Mouse (Mus musculus) forebrain, embryonic 16.5 days (tissue): ENCODE measurements around the gene Cdk1. TPM values are rescaled to one million over a fixed set of nuclear protein-coding genes. Genes with fewer than 3 reads are reported as not detected.
"Not testable (repeated sequence)": the region's sequence is repeated elsewhere in the genome, so short reads cannot be mapped to it uniquely, and the experiment has no call there.

ENCODE experiments used
- ATAC-seq: fragments of 200-750 bp; cut with Nextera tagmentation; 2 replicates; pipeline ENCODE4 v1.8.0; 2017; ENCODE audit warnings: mild to moderate bottlenecking, moderate library complexity
- H3K27ac ChIP-seq: fragments of 300-500 bp; sonication (generic); 2 replicates; pipeline ENCODE4 v1.5.1; 2014; ENCODE audit warnings: low read length, control low read depth
- H3K27me3 ChIP-seq: fragments of 300-500 bp; sonication (generic); replicated peaks from 2 replicates; pipeline ENCODE4 v1.6.1; 2014; ENCODE audit warnings: low read length; ENCODE audit not compliant: control insufficient read depth, insufficient read depth
- H3K36me3 ChIP-seq: fragments of 300-500 bp; sonication (generic); 2 replicates; pipeline ENCODE4 v1.6.1; 2014; ENCODE audit not compliant: control insufficient read depth, insufficient read depth
- H3K4me1 ChIP-seq: fragments of 300-500 bp; sonication (generic); replicated peaks from 2 replicates; pipeline ENCODE4 v1.6.1; 2014; ENCODE audit warnings: low read length; ENCODE audit not compliant: control insufficient read depth, insufficient read depth
- H3K4me2 ChIP-seq: fragments of 300-500 bp; sonication (generic); 2 replicates; pipeline ENCODE4 v1.6.1; 2014; ENCODE audit warnings: mild to moderate bottlenecking, low read length, control low read depth
- H3K4me3 ChIP-seq: fragments of 300-500 bp; sonication (generic); replicated peaks from 2 replicates; pipeline ENCODE4 v1.5.1; 2014; ENCODE audit warnings: mild to moderate bottlenecking, low read length, control low read depth
- H3K9ac ChIP-seq: fragments of 300-500 bp; sonication (generic); replicated peaks from 2 replicates; pipeline ENCODE4 v1.6.1; 2014; ENCODE audit warnings: low read depth, low read length, control low read depth
- H3K9me3 ChIP-seq: fragments of 300-500 bp; sonication (generic); 2 replicates; pipeline ENCODE4 v1.6.1; 2016; ENCODE audit warnings: low read length; ENCODE audit not compliant: control insufficient read depth
- WGBS: fragments of 180-500 bp; shearing (Covaris S2); extraction: QIAGEN DNeasy Blood & Tissue Kit; methylation state at CpG from one replicate; pipeline ENCODE4 v1.1.7; 2014; 5-methylcytosine and 5-hydroxymethylcytosine counted together
- polyA plus RNA-seq: library from polyadenylated mRNA; unstranded; fragments of >200 nt; fragmentation: Nextera tagmentation; extraction: Ambion mirVana; gene quantifications from 2 replicates; pipeline ENCODE4 v1.2.1, GENCODE M21; 2015

Gene Cdk1
- polyA plus RNA-seq, 1 experiment from 2014 or later: 154 TPM

DNA sequence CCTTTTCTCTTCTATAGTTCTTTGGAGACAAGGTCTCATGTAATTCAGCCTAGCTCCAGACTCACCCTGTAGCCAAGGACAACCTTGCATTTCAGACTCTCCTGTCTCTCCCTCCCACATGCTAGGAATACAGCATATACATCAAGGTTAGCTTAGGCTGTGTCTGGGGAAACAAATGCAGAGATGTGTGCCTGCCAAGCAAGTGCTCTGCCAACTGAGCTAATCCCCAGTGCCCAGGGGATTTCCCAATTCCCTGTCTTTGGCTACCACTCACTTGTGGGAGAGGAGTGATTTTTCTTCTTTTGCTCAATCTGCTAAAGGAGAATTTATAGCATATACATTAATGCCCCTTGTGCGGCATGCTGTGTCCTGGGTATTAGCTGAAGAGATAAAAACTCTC, 30.4 kb upstream of the Cdk1 start:
- 87% methylated on average over 1 of the region's 1 CpGs for WGBS
- no peaks in the 10 kb centered on the region for H3K9me3 ChIP-seq
- no peak overlapping the region for H3K4me2 ChIP-seq
- H3K4me1 ChIP-seq: no peaks in the 10 kb centered on the region
- no peak overlapping the region for H3K9ac ChIP-seq
- no peaks in the 10 kb centered on the region for H3K27me3 ChIP-seq
- H3K27ac ChIP-seq: no peak overlapping the region
- no peaks in the 10 kb centered on the region for H3K36me3 ChIP-seq
- H3K4me3 ChIP-seq: no peak overlapping the region
- no peak for ATAC-seq

DNA sequence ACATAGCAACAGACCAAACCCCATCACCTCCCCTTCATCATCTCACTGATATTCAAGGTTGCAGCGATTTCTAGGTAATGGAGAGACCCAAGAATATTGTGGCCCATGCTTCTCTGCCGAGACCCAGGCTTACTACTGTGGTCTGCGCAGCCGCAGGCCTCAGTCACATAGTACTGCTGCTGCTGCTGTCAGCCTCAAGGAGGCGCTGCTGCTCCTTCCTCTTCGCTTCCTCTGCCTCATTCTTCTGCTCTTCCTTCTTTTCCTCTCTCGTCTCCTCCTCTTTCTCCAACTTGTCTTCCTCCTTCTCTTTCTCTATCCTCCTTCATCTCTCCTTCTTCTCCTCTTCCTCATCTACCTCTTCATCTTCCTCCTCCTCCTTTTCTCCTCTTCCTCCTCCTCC, 22.4 kb upstream of the Cdk1 start:
- Histone ChIP-seq H3K9me3 (no peaks in the 10 kb centered on the region), H3K4me2 (no peak overlapping the region), H3K36me3 (no peaks in the 10 kb centered on the region), H3K4me1 (no peaks in the 10 kb centered on the region), H3K27me3 (no peaks in the 10 kb centered on the region), H3K9ac (no peak overlapping the region), H3K27ac (no peak overlapping the region), H3K4me3 (no peak overlapping the region)
- no peak for ATAC-seq
- WGBS: 54% methylated on average over 7 of the region's 7 CpGs

DNA sequence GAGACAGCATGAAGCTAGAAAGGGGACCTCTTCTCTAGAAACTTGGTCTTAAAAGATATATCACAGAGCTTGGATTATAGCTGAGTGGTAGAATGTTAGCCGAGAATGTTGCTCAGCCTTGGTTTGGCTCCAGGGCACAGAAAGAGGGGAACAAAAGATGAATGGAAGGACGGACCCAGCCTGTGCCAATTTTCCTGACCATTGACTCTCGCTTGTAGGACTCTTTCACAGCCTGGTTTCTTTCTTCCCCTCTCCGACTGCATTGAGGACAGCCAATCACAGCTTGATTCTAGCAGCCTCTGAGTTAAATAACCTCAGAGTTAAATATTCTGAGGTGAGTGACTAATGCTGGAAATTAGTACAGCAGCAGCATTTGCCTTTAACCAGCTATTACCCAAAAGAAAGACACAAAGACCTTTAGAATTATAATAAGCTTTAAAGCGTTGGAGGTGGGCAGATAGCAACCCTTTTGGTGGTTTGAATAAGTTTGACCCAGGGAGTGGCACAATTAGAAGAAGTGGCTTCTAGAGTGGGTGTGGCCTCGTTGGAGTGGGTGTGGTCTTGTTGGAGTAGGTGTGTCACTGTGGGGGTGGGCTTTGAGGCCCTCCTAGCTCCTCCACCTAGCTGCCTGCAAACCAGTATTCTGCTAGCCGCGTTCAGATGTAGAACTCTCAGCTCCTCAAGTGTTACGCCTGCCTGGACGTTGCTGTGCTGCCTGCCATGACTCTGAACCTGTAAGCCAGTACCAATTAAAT, 21.2 kb upstream of the Cdk1 start:
- H3K4me3 ChIP-seq: no peak overlapping the region
- H3K36me3 ChIP-seq: no peaks in the 10 kb centered on the region
- no peaks in the 10 kb centered on the region for H3K4me1 ChIP-seq
- no peak overlapping the region for H3K4me2 ChIP-seq
- H3K27me3 ChIP-seq: no peaks in the 10 kb centered on the region
- WGBS: 45% methylated on average over 10 of the region's 10 CpGs
- H3K27ac ChIP-seq: no peak overlapping the region
- H3K9ac ChIP-seq: no peak overlapping the region
- no peak for ATAC-seq
- no peaks in the 10 kb centered on the region for H3K9me3 ChIP-seq

DNA sequence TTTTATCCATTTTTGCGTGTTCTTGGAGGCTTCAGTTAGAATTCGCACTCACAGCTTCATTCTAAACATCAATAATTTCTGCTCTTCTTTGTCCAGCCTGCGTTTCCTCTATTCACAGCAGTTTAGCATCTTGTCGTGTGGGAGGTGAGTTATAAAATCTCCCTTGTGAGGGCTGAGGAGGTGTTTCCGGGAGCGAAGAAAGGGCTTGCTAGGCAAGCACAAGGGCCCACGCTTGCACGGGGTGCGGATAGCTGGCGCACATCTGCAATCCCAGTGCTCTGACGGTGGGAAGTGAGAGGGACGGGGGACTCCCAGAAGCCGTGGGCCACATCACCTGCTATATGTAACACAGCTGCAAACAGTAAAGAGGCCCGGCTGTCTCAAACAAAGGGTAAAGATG, 19.3 kb upstream of the Cdk1 start:
- WGBS: 89% methylated on average over 14 of the region's 14 CpGs
- ATAC-seq: no peak
- Histone ChIP-seq H3K27me3 (no peaks in the 10 kb centered on the region), H3K9ac (no peak overlapping the region), H3K4me2 (no peak overlapping the region), H3K36me3 (no peaks in the 10 kb centered on the region), H3K9me3 (no peaks in the 10 kb centered on the region), H3K4me1 (no peaks in the 10 kb centered on the region), H3K4me3 (no peak overlapping the region), H3K27ac (no peak overlapping the region)

DNA sequence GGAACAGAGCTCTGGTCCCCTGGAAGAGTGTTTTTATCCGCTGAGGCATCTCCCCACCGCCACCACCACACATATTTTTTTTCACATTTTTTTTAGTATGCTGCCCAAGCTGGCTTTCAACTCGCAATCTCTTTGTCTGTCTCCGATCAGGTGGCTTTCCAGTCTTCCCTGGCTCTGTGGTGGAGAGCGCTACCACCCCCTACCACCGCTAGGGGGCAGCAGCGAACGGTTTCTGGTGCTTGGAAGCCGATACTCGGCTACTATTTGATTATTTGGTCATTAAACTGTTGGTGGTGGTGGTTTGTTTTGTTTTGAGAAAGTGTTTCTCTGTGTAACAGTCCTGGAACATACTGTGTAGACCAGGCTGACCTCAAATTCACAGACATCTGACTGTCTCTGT, 18.7 kb upstream of the Cdk1 start:
- 9% methylated on average over 10 of the region's 10 CpGs for WGBS
- Histone ChIP-seq H3K4me2 (no peak overlapping the region), H3K27me3 (no peaks in the 10 kb centered on the region), H3K36me3 (no peaks in the 10 kb centered on the region), H3K4me3 (no peak overlapping the region), H3K9me3 (no peaks in the 10 kb centered on the region), H3K9ac (no peak overlapping the region), H3K4me1 (no peaks in the 10 kb centered on the region), H3K27ac (no peak overlapping the region)
- ATAC-seq: no peak

DNA sequence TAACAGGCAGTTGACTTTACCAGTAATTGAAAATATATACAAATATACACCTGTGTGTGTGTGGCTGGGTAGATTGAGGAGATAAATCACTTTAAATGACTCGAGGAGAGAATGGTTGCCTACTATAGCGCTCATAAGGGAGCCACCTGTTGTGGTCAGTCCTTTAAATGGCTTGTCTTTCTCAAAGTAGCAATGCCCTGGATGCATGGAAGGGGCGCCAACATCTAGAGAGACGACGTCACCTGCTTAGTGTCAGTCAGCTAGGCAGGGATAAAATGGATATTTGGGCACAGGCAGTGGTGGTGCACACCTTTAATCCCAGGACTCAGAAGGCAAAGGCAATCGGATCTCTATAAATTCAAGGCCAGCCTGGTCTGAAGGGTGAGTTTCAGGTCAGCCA, 16.6 kb upstream of the Cdk1 start:
- Histone ChIP-seq H3K36me3 (no peaks in the 10 kb centered on the region), H3K9ac (no peak overlapping the region), H3K27ac (no peak overlapping the region), H3K4me3 (no peak overlapping the region), H3K4me1 (no peaks in the 10 kb centered on the region), H3K4me2 (no peak overlapping the region), H3K27me3 (no peaks in the 10 kb centered on the region), H3K9me3 (no peaks in the 10 kb centered on the region)
- WGBS: 87% methylated on average over 6 of the region's 6 CpGs
- no peak for ATAC-seq

DNA sequence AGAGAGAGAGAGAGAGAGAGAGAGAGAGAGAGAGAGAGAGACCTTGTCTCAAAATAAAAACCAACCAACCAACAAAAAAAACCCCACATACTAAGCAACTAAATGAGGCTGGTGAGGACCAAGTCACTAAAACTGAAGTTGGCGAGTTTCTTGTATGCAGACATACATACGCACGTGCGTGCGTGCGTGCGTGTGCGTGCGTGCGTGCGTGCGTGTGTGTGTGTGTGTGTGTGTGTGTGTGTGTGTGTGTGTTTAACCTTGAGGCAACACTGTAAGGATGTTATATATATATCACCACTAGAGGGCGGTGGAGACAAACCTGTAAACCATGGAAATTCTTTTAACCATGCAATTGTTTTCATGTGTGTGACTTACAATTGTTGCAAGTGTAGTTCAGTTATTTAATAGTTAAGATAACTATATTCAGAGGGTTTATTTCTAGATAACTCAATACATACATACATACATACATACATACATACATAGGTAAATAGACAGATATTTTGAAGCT, 14.2 kb upstream of the Cdk1 start:
- Histone ChIP-seq H3K27ac (no peak overlapping the region), H3K4me2 (no peak overlapping the region), H3K27me3 (no peaks in the 10 kb centered on the region), H3K4me3 (no peak overlapping the region), H3K9me3 (no peaks in the 10 kb centered on the region), H3K9ac (no peak overlapping the region), H3K4me1 (no peaks in the 10 kb centered on the region), H3K36me3 (no peaks in the 10 kb centered on the region)
- 86% methylated on average over 13 of the region's 13 CpGs for WGBS
- no peak for ATAC-seq

DNA sequence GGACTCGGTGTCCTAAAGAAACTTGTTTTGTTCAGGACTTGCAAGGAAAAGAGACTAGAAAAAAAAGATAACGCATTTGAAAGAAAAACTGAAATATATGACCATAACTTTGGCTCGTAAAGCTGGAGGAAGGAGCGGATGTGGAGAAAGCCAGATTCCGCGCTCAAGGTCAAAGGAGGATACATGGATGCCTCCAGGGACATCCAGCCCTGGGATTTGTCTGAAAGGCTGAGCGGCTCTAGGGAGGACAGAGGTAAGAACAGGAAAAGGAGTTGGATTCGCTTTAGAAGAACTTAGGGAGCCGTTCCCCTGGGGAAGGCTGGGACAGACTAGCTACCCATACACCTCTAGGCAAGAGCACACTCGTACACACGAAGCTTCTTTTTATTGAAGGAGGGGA, 13.5 kb upstream of the Cdk1 start:
- no peaks in the 10 kb centered on the region for H3K27me3 ChIP-seq
- H3K4me2 ChIP-seq: no peak overlapping the region
- no peaks in the 10 kb centered on the region for H3K9me3 ChIP-seq
- no peaks in the 10 kb centered on the region for H3K36me3 ChIP-seq
- WGBS: 92% methylated on average over 11 of the region's 11 CpGs
- no peak overlapping the region for H3K27ac ChIP-seq
- H3K9ac ChIP-seq: no peak overlapping the region
- no peak overlapping the region for H3K4me3 ChIP-seq
- H3K4me1 ChIP-seq: no peaks in the 10 kb centered on the region
- ATAC-seq: no peak

DNA sequence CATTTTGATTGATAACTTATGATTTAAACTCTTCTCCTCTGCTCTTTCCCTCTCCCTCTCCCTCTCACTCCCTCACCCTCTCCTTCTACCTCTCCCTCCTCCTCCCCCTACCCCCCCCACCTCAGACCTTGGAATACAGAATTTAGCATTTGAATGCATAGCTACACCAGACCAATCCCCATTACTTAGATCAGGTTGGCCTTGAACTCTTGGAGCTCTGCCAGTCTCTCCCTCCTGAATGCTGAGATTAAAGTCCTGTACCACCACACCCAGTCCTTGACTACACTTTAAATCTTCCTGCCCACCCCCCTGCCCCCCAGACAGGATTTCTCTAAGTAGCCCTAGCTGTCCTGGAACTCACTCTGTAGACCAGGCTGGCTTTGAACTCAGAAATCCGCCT, 6.9 kb upstream of the Cdk1 start:
- no peak overlapping the region for H3K4me2 ChIP-seq
- no peaks in the 10 kb centered on the region for H3K9me3 ChIP-seq
- no peaks in the 10 kb centered on the region for H3K27me3 ChIP-seq
- 97% methylated on average over 1 of the region's 1 CpGs for WGBS
- H3K36me3 ChIP-seq: no peaks in the 10 kb centered on the region
- no peak overlapping the region for H3K4me3 ChIP-seq
- H3K9ac ChIP-seq: no peak overlapping the region
- H3K4me1 ChIP-seq: no peaks in the 10 kb centered on the region
- no peak for ATAC-seq
- H3K27ac ChIP-seq: no peak overlapping the region

DNA sequence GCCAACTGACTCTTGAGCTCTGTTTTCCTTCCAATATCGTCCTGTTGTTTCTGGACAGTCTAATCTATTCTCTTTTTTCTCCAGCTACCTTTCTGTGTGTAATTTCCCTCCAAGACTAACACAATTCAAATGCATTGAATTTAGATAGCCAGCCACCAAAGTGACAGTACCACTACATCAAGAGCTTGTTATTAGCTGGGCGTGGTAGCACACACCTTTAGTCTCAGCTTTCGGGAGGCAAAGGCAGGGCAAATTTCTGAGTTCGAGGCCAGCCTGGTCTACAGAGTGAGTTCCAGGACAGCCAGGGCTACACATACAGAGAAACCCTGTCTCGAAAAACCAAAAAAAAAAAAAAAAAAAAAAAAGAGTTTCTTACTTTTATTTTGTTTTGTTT, 345 bp upstream of the Cdk1 start:
- not testable (repeated sequence) for H3K27ac ChIP-seq, H3K36me3 ChIP-seq, H3K27me3 ChIP-seq, H3K9me3 ChIP-seq, ATAC-seq, H3K9ac ChIP-seq
- Histone ChIP-seq H3K4me3 (peak overlapping the region; percentile 58), H3K4me2 (peak overlapping the region; percentile 91), H3K4me1 (peaks cover 21% of the 10 kb centered on the region)
- WGBS: 37% methylated on average over 5 of the region's 5 CpGs
